Mouse (Mus musculus) limb, embryonic 14.5 days (tissue): ENCODE data around the gene Sh3glb2. TPM values are rescaled to one million over a fixed set of nuclear protein-coding genes. Genes with fewer than 3 reads are reported as not detected.

ENCODE experiments used
- ATAC-seq: fragments of 200-750 bp; cut with Nextera tagmentation; 2 replicates; pipeline ENCODE4 v1.8.0; 2017; ENCODE audit warnings: low read depth, moderate number of reproducible peaks, moderate TSS enrichment; ENCODE audit not compliant: low FRiP score
- DNase-seq: peaks from one replicate; pipeline ENCODE4 v3.0.0-alpha.2; 2015; ENCODE audit warnings: low spot score
- H3K27ac ChIP-seq: fragments of 300-500 bp; sonication (generic); replicated peaks from 2 replicates; pipeline ENCODE4 v1.5.1; 2014; ENCODE audit warnings: low read depth, mild to moderate bottlenecking, low read length, moderate library complexity, mixed read lengths
- H3K27me3 ChIP-seq: fragments of 300-500 bp; sonication (generic); 2 replicates; pipeline ENCODE4 v1.6.1; 2014; ENCODE audit warnings: low read length, mixed read lengths; ENCODE audit not compliant: control insufficient read depth, insufficient read depth
- H3K36me3 ChIP-seq: fragments of 300-500 bp; sonication (generic); 2 replicates; pipeline ENCODE4 v1.6.1; 2014; ENCODE audit warnings: mild to moderate bottlenecking, low read length, moderate library complexity, mixed read lengths; ENCODE audit not compliant: control insufficient read depth, insufficient read depth
- H3K4me1 ChIP-seq: fragments of 300-500 bp; sonication (generic); 2 replicates; pipeline ENCODE4 v1.6.1; 2014; ENCODE audit warnings: antibody characterized with exemption, low read length, mixed read lengths; ENCODE audit not compliant: control insufficient read depth, insufficient read depth
- H3K4me2 ChIP-seq: fragments of 300-500 bp; sonication (generic); replicated peaks from 2 replicates; pipeline ENCODE4 v1.6.1; 2014; ENCODE audit warnings: low read depth, mild to moderate bottlenecking, low read length, moderate library complexity; ENCODE audit not compliant: severe bottlenecking
- H3K4me3 ChIP-seq: fragments of 300-500 bp; sonication (generic); replicated peaks from 2 replicates; pipeline ENCODE4 v1.5.1; 2014; ENCODE audit warnings: low read length
- H3K9ac ChIP-seq: fragments of 300-500 bp; sonication (generic); 2 replicates; pipeline ENCODE4 v1.6.1; 2014; ENCODE audit warnings: mild to moderate bottlenecking, low read depth, low read length, moderate library complexity; ENCODE audit not compliant: severe bottlenecking
- H3K9me3 ChIP-seq: fragments of 300-500 bp; sonication (generic); 2 replicates; pipeline ENCODE4 v1.6.1; 2016; ENCODE audit warnings: low read length; ENCODE audit not compliant: control insufficient read depth
- POLR2A ChIP-seq: fragments of 200-500 bp; IDR thresholded peaks from 2 replicates; pipeline ENCODE4 v1.8.0; 2012; ENCODE audit warnings: inconsistent platforms, mild to moderate bottlenecking, moderate library complexity, borderline replicate concordance; ENCODE audit not compliant: insufficient read depth, insufficient read length; ENCODE audit errors: extremely low read depth
- WGBS: fragments of 180-500 bp; shearing (Covaris S2); extraction: QIAGEN DNeasy Blood & Tissue Kit; methylation state at CpG from one replicate; pipeline ENCODE4 v1.1.7; 2014; 5-methylcytosine and 5-hydroxymethylcytosine counted together
- polyA plus RNA-seq, 2 experiments: library from polyadenylated mRNA; depleted of rRNA in 1 of 2; stranded (reverse) in 1 of 2; unstranded in 1 of 2; fragments of >200 nt; fragmentation: Nextera tagmentation in 1 of 2; extraction: Ambion mirVana in 1 of 2; gene quantifications; 2 replicates each; pipeline versions ENCODE4 v1.2.1 to v1.2.3; 2012 to 2014

Sh3glb2 gene
- polyA plus RNA-seq, 2 experiments, result 64.8 to 122 TPM

DNA sequence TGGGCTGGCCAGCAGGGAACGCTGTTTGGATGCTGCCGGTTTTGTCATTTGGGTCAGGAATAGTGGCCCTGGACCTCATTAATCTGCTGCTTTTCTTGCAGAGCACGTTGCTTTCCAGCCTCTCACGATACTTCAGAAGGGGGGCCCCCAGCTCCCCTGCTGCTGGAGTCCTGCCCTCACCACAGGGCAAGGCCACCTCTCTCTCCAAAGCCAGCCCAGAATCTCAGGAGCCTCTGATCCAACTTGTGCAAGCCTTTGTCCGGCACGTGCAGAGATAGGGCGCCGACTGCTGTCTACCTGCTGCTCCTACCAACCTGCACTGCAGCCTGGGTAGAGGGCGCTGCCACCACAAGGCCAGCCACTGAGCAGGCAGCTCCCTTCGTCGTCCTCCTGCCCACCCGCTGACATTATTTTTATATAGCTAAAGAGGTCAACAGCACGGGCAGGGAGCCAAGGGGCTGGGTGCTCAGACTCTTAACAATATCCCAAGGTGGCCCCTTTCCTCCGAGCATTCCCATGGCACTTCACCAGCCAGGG lies 15.5 kb downstream of the Sh3glb2 start:
- Histone ChIP-seq H3K27me3 (no peaks in the 10 kb centered on the region), H3K9ac (no peak overlapping the region), H3K36me3 (peaks cover 98% of the 10 kb centered on the region), H3K4me3 (no peak overlapping the region), H3K9me3 (no peaks in the 10 kb centered on the region), H3K27ac (no peak overlapping the region), H3K4me2 (no peak overlapping the region), H3K4me1 (no peaks in the 10 kb centered on the region)
- TF ChIP-seq POLR2A, result no peak
- 79% methylated on average over 14 of the region's 14 CpGs for WGBS
- ATAC-seq (no peak), DNase-seq (no peak)

DNA sequence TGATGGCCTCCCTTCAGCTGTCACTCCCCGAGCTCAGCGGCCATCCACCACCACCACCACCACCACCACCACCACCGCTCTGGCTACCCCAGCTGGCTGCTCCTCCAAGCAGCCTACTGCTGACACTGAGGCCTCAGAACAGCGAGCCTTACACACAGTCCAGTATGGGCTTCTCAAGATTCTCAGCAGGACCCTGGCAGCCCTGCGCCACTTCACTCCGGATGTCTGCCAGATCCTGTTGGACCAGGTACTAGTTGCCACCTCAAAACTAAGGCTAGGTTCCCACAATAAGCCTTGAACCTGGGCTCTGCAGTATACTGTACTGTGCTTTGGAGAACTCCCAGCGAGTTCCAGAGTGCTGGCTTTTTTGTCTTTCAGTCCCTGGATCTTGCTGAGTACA lies 16.6 kb downstream of the Sh3glb2 start:
- Histone ChIP-seq H3K9me3 (no peaks in the 10 kb centered on the region), H3K9ac (no peak overlapping the region), H3K27me3 (no peaks in the 10 kb centered on the region), H3K36me3 (peaks cover 98% of the 10 kb centered on the region), H3K4me1 (no peaks in the 10 kb centered on the region), H3K27ac (no peak overlapping the region), H3K4me3 (no peak overlapping the region), H3K4me2 (no peak overlapping the region)
- DNase-seq (no peak), ATAC-seq (no peak)
- 89% methylated on average over 7 of the region's 7 CpGs for WGBS
- TF ChIP-seq POLR2A, result no peak

DNA sequence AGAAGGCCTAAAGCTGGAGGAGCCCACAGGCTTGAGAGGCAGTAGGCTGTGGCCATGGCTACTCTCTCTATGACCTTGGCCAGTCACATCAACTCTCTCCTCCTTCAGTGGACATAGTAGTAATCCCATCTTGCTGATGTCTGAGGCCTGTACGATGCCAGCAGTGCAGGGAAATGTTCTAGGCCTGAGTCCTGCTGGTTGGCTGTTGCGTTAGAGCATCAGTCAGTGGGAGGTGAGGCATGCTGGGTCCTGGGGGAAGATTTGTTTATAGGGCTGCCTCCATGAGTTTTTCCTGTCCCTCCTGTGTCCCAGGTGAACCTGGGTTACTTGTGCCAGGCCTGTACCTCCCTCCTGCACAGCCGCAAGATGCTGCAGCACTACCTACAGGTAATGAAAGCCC lies 17.1 kb downstream of the Sh3glb2 start:
- H3K9me3 ChIP-seq, result no peaks in the 10 kb centered on the region
- DNase-seq (no peak), ATAC-seq (no peak)
- no peak overlapping the region for H3K4me2 ChIP-seq
- peaks cover 98% of the 10 kb centered on the region for H3K36me3 ChIP-seq
- H3K27me3 ChIP-seq, result no peaks in the 10 kb centered on the region
- TF ChIP-seq POLR2A, result no peak
- H3K4me1 ChIP-seq, result no peaks in the 10 kb centered on the region
- 86% methylated on average over 3 of the region's 3 CpGs for WGBS
- no peak overlapping the region for H3K27ac ChIP-seq
- no peak overlapping the region for H3K4me3 ChIP-seq
- H3K9ac ChIP-seq, result no peak overlapping the region

DNA sequence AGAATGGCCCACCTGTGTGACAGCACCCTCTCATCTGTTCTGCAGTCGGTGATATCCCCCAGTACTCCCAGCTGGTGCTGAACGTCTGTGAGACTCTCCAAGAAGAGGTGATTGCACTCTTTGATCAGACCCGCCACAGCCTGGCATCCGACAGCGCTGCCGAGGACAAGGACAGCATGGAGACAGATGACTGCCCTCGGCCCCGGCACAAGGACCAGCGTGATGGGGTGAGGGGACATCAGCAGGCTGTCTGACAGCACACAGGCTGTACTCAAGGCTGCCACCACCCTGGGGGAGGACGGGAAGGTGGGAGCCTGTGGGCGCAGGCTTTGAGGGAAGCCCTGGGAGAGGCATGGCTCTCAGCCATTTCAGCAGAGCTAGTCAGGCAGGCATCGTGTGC lies 22.0 kb downstream of the Sh3glb2 start:
- Histone ChIP-seq H3K4me1 (no peaks in the 10 kb centered on the region), H3K27ac (no peak overlapping the region), H3K4me3 (no peak overlapping the region), H3K9me3 (no peaks in the 10 kb centered on the region), H3K4me2 (no peak overlapping the region), H3K9ac (no peak overlapping the region), H3K36me3 (peaks cover 97% of the 10 kb centered on the region), H3K27me3 (no peaks in the 10 kb centered on the region)
- 62% methylated on average over 12 of the region's 12 CpGs for WGBS
- no peak for DNase-seq
- no peak for TF ChIP-seq POLR2A
- no peak for ATAC-seq

DNA sequence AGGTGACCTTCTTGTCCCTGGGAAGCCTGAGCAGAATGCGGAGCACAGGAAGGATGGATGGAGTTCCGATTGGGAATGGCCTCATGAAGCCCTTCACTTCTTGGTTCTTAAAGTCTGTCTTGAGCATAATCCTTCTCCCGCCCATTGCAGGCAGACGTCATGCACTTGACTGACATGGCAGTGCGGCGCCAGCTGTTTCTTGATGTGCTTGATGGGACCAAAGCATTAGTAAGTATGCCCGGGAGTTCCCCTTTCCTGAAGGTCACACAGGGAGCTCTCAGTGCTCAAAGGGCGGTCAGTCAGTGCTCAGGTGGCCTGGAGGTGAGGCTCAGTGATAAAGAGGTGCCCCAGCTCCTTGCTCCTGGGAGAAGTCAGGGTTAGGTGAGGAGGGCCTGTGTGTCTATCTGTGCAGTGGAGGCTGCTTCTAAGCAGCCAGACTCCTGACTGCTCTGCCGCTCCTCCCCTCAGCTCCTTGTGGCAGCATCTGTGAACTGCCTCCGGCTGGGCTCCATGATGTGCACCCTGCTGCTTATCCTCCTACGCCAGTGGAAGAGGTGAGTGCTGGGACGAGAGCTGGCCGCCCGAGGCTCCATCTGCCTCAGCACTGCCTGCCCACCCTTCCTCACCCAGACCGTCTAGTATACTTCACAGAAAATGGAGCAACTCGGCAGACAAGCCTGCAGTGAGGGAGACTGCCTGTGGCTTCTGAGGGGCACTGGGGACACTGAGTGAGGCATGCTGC lies 22.8 kb downstream of the Sh3glb2 start:
- H3K4me1 ChIP-seq, result no peaks in the 10 kb centered on the region
- H3K9me3 ChIP-seq, result no peaks in the 10 kb centered on the region
- H3K9ac ChIP-seq, result no peak overlapping the region
- H3K4me3 ChIP-seq, result no peak overlapping the region
- DNase-seq (no peak), ATAC-seq (no peak)
- H3K27me3 ChIP-seq, result no peaks in the 10 kb centered on the region
- no peak for TF ChIP-seq POLR2A
- no peak overlapping the region for H3K27ac ChIP-seq
- 83% methylated on average over 16 of the region's 16 CpGs for WGBS
- no peak overlapping the region for H3K4me2 ChIP-seq
- peaks cover 96% of the 10 kb centered on the region for H3K36me3 ChIP-seq
